Mouse (Mus musculus) erythroblast, embryonic 14.5 days (primary cell): ENCODE measurements around the gene Zfp638. TPM values are rescaled to one million over a fixed set of nuclear protein-coding genes. Genes with fewer than 3 reads are reported as not detected.

Source experiments
- H3K27me3 ChIP-seq: 2 replicates; pipeline ENCODE4 v1.6.1; 2012; ENCODE audit warnings: inconsistent platforms; ENCODE audit not compliant: control insufficient read depth
- H3K36me3 ChIP-seq: 2 replicates; pipeline ENCODE4 v1.6.1; 2012; ENCODE audit warnings: mild to moderate bottlenecking, inconsistent platforms; ENCODE audit not compliant: control insufficient read depth
- H3K4me1 ChIP-seq: 2 replicates; pipeline ENCODE4 v1.6.1; 2012; ENCODE audit warnings: inconsistent platforms; ENCODE audit not compliant: control insufficient read depth
- H3K4me3 ChIP-seq: replicated peaks from 2 replicates; pipeline ENCODE3; 2012; ENCODE audit warnings: moderate library complexity, mild to moderate bottlenecking, inconsistent platforms
- H3K9me3 ChIP-seq: 2 replicates; pipeline ENCODE4 v1.6.1; 2012; ENCODE audit warnings: low read length, inconsistent platforms, mixed read lengths; ENCODE audit not compliant: control insufficient read depth
- GATA1 ChIP-seq: IDR thresholded peaks from 2 replicates; pipeline ENCODE4 v1.6.1; 2012; ENCODE audit warnings: low read length, inconsistent platforms, mixed read lengths
- TAL1 ChIP-seq: IDR thresholded peaks from 3 replicates; pipeline ENCODE4 v1.6.1; 2012; ENCODE audit warnings: low read length, inconsistent platforms, mixed read lengths
- polyA plus RNA-seq: library from polyadenylated mRNA; stranded (reverse); fragments of >175 nt; gene quantifications from 2 replicates; pipeline ENCODE4 v1.2.3, GENCODE M21; 2012

The Zfp638 gene
- polyA plus RNA-seq, 1 experiment: 0.57 TPM

DNA sequence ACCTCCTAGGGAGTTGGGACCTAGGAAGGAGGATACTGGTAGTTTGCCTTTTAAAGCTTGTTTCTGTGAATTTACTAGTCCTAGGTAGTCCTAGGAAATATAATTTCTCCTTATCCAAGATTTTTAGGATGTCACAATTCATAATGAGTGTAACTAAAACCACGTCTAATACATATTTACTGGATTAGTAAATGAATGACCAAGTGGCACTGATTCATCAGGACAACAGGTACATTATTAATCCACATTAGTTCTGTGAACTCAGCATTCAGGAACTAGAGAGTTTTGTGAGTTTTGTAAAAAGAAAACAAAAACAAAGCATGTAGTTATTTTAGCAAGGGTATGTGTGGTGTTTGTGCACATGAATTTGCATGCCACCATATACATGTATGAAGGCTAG is 38.4 kb downstream of the Zfp638 start:
- Histone ChIP-seq H3K27me3 (no peaks in the 10 kb centered on the region), H3K4me3 (no peak overlapping the region), H3K36me3 (no peaks in the 10 kb centered on the region), H3K9me3 (no peaks in the 10 kb centered on the region), H3K4me1 (no peaks in the 10 kb centered on the region)
- TF ChIP-seq GATA1 (no peak), TAL1 (no peak)

DNA sequence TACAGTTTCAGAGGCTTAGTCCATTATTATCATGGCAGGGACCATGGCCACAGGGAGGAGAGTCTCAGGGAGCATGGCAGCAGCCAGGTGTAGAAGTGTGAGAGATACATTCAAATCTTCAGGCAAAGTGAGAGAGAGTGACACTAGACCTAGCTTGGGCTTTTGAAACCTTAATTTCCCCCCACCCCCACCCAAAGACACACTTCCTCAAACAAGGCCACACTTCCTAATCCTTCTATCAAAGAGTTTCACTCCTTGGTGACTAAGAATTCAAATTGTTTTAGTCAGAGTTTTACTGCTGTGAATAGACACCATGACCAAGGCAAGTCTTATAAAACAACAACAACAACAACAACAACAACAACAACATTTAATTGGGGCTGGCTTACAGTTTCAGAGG is 39.8 kb downstream of the Zfp638 start:
- no peak overlapping the region for H3K4me3 ChIP-seq
- TF ChIP-seq TAL1 (no peak), GATA1 (no peak)
- no peaks in the 10 kb centered on the region for H3K36me3 ChIP-seq
- H3K27me3 ChIP-seq: peaks cover 3% of the 10 kb centered on the region
- H3K4me1 ChIP-seq: no peaks in the 10 kb centered on the region
- no peaks in the 10 kb centered on the region for H3K9me3 ChIP-seq

DNA sequence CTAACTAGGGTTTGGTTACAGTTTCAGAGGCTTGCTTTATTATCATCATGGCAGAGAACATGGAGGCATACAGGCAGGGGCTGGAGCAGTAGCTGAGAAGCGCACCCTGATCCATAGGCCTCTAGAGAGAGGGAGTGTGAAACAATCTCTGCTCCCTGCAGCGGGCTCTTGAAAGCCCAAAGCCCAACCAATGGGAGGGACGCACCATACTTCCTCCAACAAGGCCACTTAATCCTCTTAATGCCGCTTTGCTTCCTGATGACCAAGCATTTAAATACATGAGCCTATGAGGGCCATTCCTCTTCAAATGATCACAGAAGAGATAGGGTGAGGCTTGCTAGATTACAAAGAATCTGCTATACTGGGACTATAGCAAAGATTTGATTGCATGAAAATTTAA is 41.5 kb downstream of the Zfp638 start:
- H3K9me3 ChIP-seq: no peaks in the 10 kb centered on the region
- no peak for TF ChIP-seq GATA1
- no peak for TF ChIP-seq TAL1
- no peaks in the 10 kb centered on the region for H3K4me1 ChIP-seq
- H3K27me3 ChIP-seq: peaks cover 8% of the 10 kb centered on the region
- H3K36me3 ChIP-seq: no peaks in the 10 kb centered on the region
- H3K4me3 ChIP-seq: no peak overlapping the region

DNA sequence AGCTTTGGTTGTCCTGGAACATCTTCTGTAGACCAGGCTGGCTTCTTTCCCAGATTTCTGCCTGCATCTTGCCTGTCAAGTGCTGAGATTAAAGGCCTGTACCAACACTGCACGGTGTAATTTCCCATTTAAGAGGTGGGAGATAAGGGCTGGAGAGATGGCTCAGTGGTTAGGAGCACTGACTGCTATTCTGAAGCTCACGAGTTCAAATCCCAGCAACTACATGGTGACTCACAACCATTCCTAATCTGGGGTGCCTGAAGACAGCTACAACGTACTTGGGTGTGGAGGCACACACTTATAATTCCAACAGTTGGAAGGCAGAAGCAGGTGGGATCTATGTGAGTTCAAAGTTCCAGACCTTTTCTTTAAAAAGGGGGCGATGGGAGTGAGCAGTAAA is 46.8 kb downstream of the Zfp638 start:
- peak overlapping the region; percentile 90 for H3K4me3 ChIP-seq
- no peak for TF ChIP-seq GATA1
- TF ChIP-seq TAL1: no peak

DNA sequence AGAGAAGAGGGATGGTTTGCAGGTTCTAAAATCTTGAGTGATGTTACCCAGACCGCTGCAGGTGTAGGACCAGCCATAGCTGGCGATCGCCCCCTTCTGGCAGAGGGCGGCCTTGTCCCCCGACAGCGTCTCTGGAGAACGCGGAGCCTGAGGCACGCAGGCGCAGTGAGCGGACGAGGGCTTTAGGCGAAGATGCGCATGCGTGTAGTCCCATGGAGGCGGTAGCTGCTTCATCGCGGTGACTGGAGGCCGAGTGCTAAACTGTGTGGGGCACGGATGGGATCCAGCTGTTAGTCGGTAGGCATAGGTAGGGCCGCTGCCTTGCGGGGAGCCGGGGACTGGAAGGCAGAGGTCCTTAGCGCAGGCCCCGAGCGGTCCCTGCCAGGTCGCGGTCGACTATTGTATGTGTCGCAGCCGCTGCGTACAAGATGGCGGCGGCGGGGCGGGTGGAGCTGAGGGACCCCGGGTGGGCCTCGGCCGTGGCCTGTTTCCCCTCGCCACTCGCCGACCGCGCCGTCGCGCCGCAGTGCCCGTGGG is 47.3 kb downstream of the Zfp638 start:
- H3K4me3 ChIP-seq: peak overlapping the region; percentile 90
- peaks cover 8% of the 10 kb centered on the region for H3K27me3 ChIP-seq
- no peak for TF ChIP-seq GATA1
- no peak for TF ChIP-seq TAL1
- peaks cover 15% of the 10 kb centered on the region for H3K4me1 ChIP-seq
- no peaks in the 10 kb centered on the region for H3K36me3 ChIP-seq
- no peaks in the 10 kb centered on the region for H3K9me3 ChIP-seq

More for the DNA sequence above, 46.8 kb downstream of the Zfp638 start:
- Histone ChIP-seq H3K36me3 (no peaks in the 10 kb centered on the region), H3K9me3 (no peaks in the 10 kb centered on the region), H3K27me3 (peaks cover 8% of the 10 kb centered on the region), H3K4me1 (peaks cover 15% of the 10 kb centered on the region)

DNA sequence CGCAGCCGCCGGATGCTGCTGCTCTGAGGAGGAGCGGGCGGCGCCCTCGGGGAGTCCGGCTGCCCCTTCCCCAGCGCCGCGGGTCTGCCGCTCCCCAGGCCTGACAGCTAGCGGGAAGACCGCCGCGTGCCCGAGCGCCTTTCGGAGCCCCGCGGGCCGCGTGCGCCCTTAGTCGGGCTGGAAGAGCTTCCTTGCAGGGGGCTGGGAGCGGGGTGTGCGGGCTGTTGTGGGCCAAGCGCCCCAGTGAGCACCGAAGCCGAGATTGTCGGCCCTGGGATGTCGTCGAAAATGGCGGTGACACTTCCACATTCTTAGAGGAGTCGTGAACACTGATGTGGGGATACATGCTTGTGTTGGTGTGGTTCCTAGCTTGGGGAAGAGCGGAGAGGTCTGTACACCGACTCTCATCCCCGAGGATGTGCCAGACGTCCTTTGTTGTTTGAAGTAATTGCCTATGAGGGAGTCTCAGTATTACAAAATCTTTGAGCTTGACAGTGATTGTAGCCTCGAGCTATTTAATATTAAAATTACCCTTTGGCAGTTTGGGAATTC is 47.9 kb downstream of the Zfp638 start:
- no peak for TF ChIP-seq GATA1
- peak overlapping the region; percentile 90 for H3K4me3 ChIP-seq

DNA sequence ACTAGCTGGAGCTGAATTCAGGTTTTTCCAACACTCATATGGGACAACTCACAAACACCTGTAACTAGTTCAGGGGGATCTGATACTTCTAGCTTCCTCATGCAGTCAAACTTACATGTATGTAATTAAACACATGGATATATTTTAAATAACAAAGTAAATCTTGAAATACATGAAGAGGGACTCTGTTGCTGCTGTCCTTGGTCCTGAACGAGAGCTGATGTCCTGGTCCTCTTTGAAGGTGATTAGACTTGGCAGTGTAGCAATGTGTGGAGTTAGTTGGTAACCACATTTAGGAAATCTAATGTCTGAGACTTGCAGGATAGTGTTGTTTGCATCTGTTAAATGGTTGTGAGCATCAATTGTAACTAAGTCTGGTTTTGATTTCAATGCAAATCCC is 60.5 kb downstream of the Zfp638 start:
- Histone ChIP-seq H3K36me3 (peaks cover 24% of the 10 kb centered on the region), H3K27me3 (no peaks in the 10 kb centered on the region), H3K4me3 (no peak overlapping the region), H3K4me1 (no peaks in the 10 kb centered on the region), H3K9me3 (peaks cover 6% of the 10 kb centered on the region)
- TF ChIP-seq GATA1 (no peak), TAL1 (no peak)

More for the DNA sequence above, 47.9 kb downstream of the Zfp638 start:
- Histone ChIP-seq H3K27me3 (peaks cover 8% of the 10 kb centered on the region), H3K36me3 (no peaks in the 10 kb centered on the region; the same call in 1 of the 2 replicates), H3K9me3 (no peaks in the 10 kb centered on the region), H3K4me1 (peaks cover 15% of the 10 kb centered on the region)

DNA sequence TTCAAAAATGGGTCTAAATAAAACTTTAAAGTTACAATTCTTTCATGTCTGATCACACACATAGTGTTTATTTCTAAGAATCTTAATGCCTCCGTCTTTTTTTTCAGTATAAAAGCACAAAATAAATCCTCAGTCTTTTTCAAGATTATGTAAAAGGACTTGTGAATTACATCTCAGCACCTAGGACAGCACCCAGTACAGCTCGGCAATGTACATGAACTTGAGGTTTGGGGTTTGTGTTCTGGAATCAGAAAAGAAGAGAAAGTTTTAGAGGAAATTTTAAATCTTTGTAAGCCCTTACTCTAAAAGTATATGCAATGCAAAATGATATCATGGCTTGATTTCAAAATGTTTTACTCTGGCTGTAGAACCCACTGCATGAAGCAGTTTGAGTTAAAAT is 61.3 kb downstream of the Zfp638 start:
- peaks cover 24% of the 10 kb centered on the region for H3K36me3 ChIP-seq
- H3K4me3 ChIP-seq: no peak overlapping the region
- no peaks in the 10 kb centered on the region for H3K4me1 ChIP-seq
- peaks cover under 1% of the 10 kb centered on the region; the same call in 1 of the 2 replicates for H3K9me3 ChIP-seq
- TF ChIP-seq TAL1: no peak
- TF ChIP-seq GATA1: no peak
- no peaks in the 10 kb centered on the region for H3K27me3 ChIP-seq

DNA sequence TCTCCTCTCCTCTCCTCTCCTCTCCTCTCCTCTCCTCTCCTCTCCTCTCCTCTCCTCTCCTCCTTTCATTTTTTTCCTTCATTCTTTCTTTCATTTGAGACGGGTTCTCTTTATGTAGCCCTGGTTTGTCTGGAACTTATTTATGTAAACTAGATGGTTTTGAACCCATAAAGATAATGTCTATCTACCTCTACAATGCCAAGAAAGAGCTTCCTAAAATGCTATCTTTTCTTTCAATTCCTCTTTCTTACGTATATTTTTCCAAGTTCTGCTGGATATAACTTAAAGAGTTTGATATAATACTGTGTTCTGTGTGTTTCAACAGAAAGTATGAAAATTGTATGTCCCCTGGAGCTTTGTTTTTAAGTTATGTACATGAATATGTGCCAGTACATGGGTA is 72.6 kb downstream of the Zfp638 start:
- Histone ChIP-seq H3K4me3 (no peak overlapping the region), H3K36me3 (peaks cover 35% of the 10 kb centered on the region), H3K9me3 (no peaks in the 10 kb centered on the region), H3K4me1 (no peaks in the 10 kb centered on the region), H3K27me3 (no peaks in the 10 kb centered on the region)
- no peak for TF ChIP-seq TAL1
- TF ChIP-seq GATA1: no peak

DNA sequence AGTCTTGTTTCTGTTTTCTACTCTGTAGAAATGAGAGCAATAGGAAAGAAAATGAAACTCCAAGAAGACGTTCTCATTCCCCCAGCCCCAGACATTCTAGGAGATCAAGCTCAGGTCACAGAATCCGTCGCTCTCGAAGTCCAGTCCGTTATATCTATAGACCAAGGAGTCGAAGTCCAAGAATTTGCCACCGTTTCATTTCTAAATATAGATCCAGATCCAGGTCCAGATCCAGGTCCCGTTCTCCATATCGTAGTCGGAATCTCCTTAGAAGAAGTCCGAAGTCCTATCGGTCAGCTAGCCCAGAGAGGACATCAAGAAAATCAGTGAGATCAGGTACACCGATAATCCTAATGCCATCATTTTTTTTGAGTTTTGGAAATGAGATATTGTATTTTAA is 75.9 kb downstream of the Zfp638 start:
- Histone ChIP-seq H3K27me3 (no peaks in the 10 kb centered on the region), H3K4me1 (no peaks in the 10 kb centered on the region), H3K9me3 (no peaks in the 10 kb centered on the region), H3K4me3 (no peak overlapping the region), H3K36me3 (peaks cover 60% of the 10 kb centered on the region)
- no peak for TF ChIP-seq GATA1
- TF ChIP-seq TAL1: no peak
